ENCODE assay signal across 18 mouse cellular contexts in the genomic region with DNA sequence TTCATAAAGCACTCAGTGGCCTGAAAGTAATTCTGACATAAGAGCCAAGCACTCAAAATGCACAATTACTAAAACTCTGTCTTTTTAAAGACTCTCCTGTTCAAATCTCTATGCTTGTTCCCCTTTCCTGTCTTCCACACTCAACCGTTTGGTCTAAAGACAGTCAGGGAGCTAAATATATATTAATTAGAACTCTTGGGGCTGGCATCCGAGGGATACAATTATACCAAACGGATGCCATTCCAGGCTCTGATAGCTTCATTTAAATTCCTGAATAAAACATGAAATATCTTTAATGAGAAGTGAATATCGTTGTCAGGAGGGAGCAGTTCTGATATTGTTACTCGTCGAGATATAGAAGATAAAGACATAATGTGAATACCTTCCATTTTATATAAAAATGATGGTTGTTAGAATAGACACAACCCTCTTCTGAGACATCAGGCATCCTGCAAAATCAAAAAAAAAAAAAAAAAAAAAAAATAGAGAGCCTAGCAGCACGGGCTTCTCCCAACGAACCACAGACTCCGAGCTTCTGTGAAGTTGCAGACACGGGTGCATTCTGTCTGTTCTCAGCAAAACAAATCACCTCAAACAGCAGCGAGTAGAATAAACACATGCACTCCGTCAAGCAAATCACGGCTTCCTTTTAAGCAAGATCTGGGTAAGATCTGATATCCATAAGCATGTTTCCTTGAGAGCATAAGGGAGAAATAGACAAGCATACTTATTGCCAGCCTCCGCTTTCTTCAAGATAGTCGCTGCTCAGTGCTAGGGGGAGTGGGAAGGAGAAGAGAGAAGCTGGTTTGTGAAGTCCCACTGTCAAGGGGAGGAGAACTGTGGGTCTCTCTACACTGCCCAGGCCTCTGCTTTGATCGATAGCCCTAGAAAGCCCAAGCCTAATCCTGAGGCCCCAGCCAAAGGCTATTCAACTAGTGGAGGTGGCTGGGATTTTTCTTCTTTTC.
DNase-seq lines count a peak whose midpoint lies in the region; ATAC-seq and TF ChIP-seq lines count a peak whose summit lies in the region.
"Had no signal": no experiment of that assay in that cellular context is flagged by ENCODE, and none has a peak within 500 bp of the region (broad histone marks: within the 10 kb centered on the region; RNA-seq: fewer than 3 reads in every experiment).

No protein-coding gene starts in this region.

- peak overlapping the region; percentile 60; the same call in 1 of the 2 replicates for H3K27ac ChIP-seq in hindbrain, embryonic 14.5 days
- no peak overlapping the region for H3K27ac ChIP-seq in hindbrain, postnatal 0 days
- no peak overlapping the region for H3K27ac ChIP-seq in lung, embryonic 15.5 days
- no peak overlapping the region for H3K27ac ChIP-seq in forebrain, embryonic 14.5 days (ENCODE audit: low read depth, low read length)
- no peak overlapping the region for H3K27ac ChIP-seq in hindbrain, embryonic 16.5 days (ENCODE audit: low read depth, low read length)
- H3K27ac ChIP-seq: kidney, postnatal 0 days; limb, embryonic 15.5 days had no signal

- no peaks in the 10 kb centered on the region for H3K9me3 ChIP-seq in hindbrain, embryonic 14.5 days (ENCODE audit: control insufficient read depth, low read length)
- no peaks in the 10 kb centered on the region for H3K9me3 ChIP-seq in hindbrain, postnatal 0 days (ENCODE audit: low read length)
- no peaks in the 10 kb centered on the region for H3K9me3 ChIP-seq in lung, embryonic 15.5 days
- H3K9me3 ChIP-seq in forebrain, embryonic 14.5 days (replicated peaks; ENCODE audit: control insufficient read depth, low read length) = no peaks in the 10 kb centered on the region
- no peaks in the 10 kb centered on the region for H3K9me3 ChIP-seq in hindbrain, embryonic 16.5 days (ENCODE audit: control insufficient read depth, low read length)
- H3K9me3 ChIP-seq: limb, embryonic 15.5 days had no signal

- no peak for TF ChIP-seq CTCF in hindbrain, postnatal 0 days (IDR thresholded peaks at IDR 0.05; ENCODE audit: low read depth)

- intact Hi-C loops in heart, postnatal 36 days (cut with DNase I) = no loop called here

- no peak for ATAC-seq in hindbrain, embryonic 14.5 days (ENCODE audit: low FRiP score)
- no peak for ATAC-seq in hindbrain, postnatal 0 days
- ATAC-seq in lung, embryonic 15.5 days (ENCODE audit: borderline replicate concordance, extremely low read depth, low FRiP score, low TSS enrichment) = no peak; the same call in 1 of the 2 replicates
- no peak; the same call in 1 of the 2 replicates for ATAC-seq in forebrain, embryonic 14.5 days
- ATAC-seq in hindbrain, embryonic 16.5 days = peak; percentile 30; the same call in 1 of the 2 replicates

- WGBS in hindbrain, embryonic 14.5 days = 43% methylated on average over 16 of the region's 16 CpGs
- WGBS in hindbrain, postnatal 0 days = 52% methylated on average over 16 of the region's 16 CpGs
- WGBS in lung, embryonic 15.5 days = 40% methylated on average over 16 of the region's 16 CpGs
- WGBS in forebrain, embryonic 14.5 days = 43% methylated on average over 16 of the region's 16 CpGs
- WGBS in hindbrain, embryonic 16.5 days = 47% methylated on average over 16 of the region's 16 CpGs

- H3K4me2 ChIP-seq in hindbrain, embryonic 14.5 days (replicated peaks) = no peak overlapping the region; the same call in 1 of the 2 replicates
- H3K4me2 ChIP-seq in hindbrain, postnatal 0 days (ENCODE audit: low read depth, low read length) = no peak overlapping the region
- 0 out of 2 replicates have a peak overlapping the region, but pooled peaks have one; percentile 6 for H3K4me2 ChIP-seq in lung, embryonic 15.5 days
- H3K4me2 ChIP-seq in forebrain, embryonic 14.5 days (ENCODE audit: low read length) = no peak overlapping the region
- H3K4me2 ChIP-seq in hindbrain, embryonic 16.5 days (ENCODE audit: low read length) = peak overlapping the region; percentile 3
- H3K4me2 ChIP-seq: limb, embryonic 15.5 days had no signal

- H3K4me1 ChIP-seq in hindbrain, embryonic 14.5 days (replicated peaks; ENCODE audit: control insufficient read depth, insufficient read depth, low read length) = peaks cover 21% of the 10 kb centered on the region
- no peaks in the 10 kb centered on the region for H3K4me1 ChIP-seq in hindbrain, postnatal 0 days (ENCODE audit: insufficient read depth, low read length)
- peaks cover 16% of the 10 kb centered on the region for H3K4me1 ChIP-seq in lung, embryonic 15.5 days
- H3K4me1 ChIP-seq in forebrain, embryonic 14.5 days (ENCODE audit: control insufficient read depth, insufficient read depth, low read length) = peaks cover 5% of the 10 kb centered on the region; the same call in 1 of the 2 replicates
- no peaks in the 10 kb centered on the region; the same call in 1 of the 2 replicates for H3K4me1 ChIP-seq in hindbrain, embryonic 16.5 days (ENCODE audit: control insufficient read depth, insufficient read depth, low read depth, low read length)
- H3K4me1 ChIP-seq: limb, embryonic 15.5 days had no signal

- no peak overlapping the region for H3K4me3 ChIP-seq in hindbrain, embryonic 14.5 days (replicated peaks; ENCODE audit: low read length)
- H3K4me3 ChIP-seq in hindbrain, postnatal 0 days (ENCODE audit: low read length) = no peak overlapping the region
- no peak overlapping the region for H3K4me3 ChIP-seq in lung, embryonic 15.5 days
- H3K4me3 ChIP-seq in forebrain, embryonic 14.5 days (ENCODE audit: low read depth, low read length) = no peak overlapping the region
- no peak overlapping the region for H3K4me3 ChIP-seq in hindbrain, embryonic 16.5 days (ENCODE audit: low read length)
- H3K4me3 ChIP-seq: limb, embryonic 15.5 days had no signal

- H3K27me3 ChIP-seq in hindbrain, embryonic 14.5 days (ENCODE audit: control insufficient read depth, insufficient read depth, low read length) = no peaks in the 10 kb centered on the region
- no peaks in the 10 kb centered on the region for H3K27me3 ChIP-seq in hindbrain, postnatal 0 days (ENCODE audit: insufficient read depth, low read length)
- H3K27me3 ChIP-seq in lung, embryonic 15.5 days = no peaks in the 10 kb centered on the region
- no peaks in the 10 kb centered on the region for H3K27me3 ChIP-seq in forebrain, embryonic 14.5 days (replicated peaks; ENCODE audit: control insufficient read depth, insufficient read depth, low read length)
- no peaks in the 10 kb centered on the region for H3K27me3 ChIP-seq in hindbrain, embryonic 16.5 days (replicated peaks; ENCODE audit: control insufficient read depth, insufficient read depth, low read length)
- H3K27me3 ChIP-seq: limb, embryonic 15.5 days had no signal

- no peaks in the 10 kb centered on the region for H3K36me3 ChIP-seq in hindbrain, embryonic 14.5 days (replicated peaks; ENCODE audit: control insufficient read depth, insufficient read depth)
- no peaks in the 10 kb centered on the region for H3K36me3 ChIP-seq in hindbrain, postnatal 0 days (ENCODE audit: insufficient read depth, low read length)
- H3K36me3 ChIP-seq in lung, embryonic 15.5 days = no peaks in the 10 kb centered on the region
- H3K36me3 ChIP-seq in forebrain, embryonic 14.5 days (ENCODE audit: control insufficient read depth, insufficient read depth, low read length) = no peaks in the 10 kb centered on the region
- no peaks in the 10 kb centered on the region for H3K36me3 ChIP-seq in hindbrain, embryonic 16.5 days (ENCODE audit: control insufficient read depth, insufficient read depth, low read length)
- H3K36me3 ChIP-seq: limb, embryonic 15.5 days had no signal

- no peak overlapping the region for H3K9ac ChIP-seq in hindbrain, embryonic 14.5 days
- no peak overlapping the region for H3K9ac ChIP-seq in hindbrain, postnatal 0 days (replicated peaks; ENCODE audit: low read length)
- H3K9ac ChIP-seq in lung, embryonic 15.5 days = no peak overlapping the region
- no peak overlapping the region for H3K9ac ChIP-seq in forebrain, embryonic 14.5 days (ENCODE audit: low read length)
- H3K9ac ChIP-seq in hindbrain, embryonic 16.5 days (ENCODE audit: low read depth, low read length) = no peak overlapping the region
- H3K9ac ChIP-seq: limb, embryonic 15.5 days had no signal

- no peak for DNase-seq in hindbrain, embryonic 14.5 days (ENCODE audit: low spot score)
- DNase-seq in hindbrain, postnatal 0 days (ENCODE audit: low spot score) = no peak
- DNase-seq in lung, postnatal 4 days = no peak
- peak; percentile 48 for DNase-seq in forebrain, embryonic 14.5 days (ENCODE audit: low spot score)
- DNase-seq in heart, postnatal 36 days = no peak
- DNase-seq in urinary bladder, postnatal 4 days (ENCODE audit: low spot score in 2 of 2) = no peak
- DNase-seq: adrenal gland, postnatal 10 days; cerebellum, adult 18-20 months; cerebellum, postnatal 36 days; gastrocnemius, postnatal 25 days; heart, postnatal 10 days; kidney, adult 11 months; retina, postnatal 1 day; thymus, adult 18-20 months had no signal

Comparison
In these comparisons a context has a peak if more than half of its experiments do, and no peak if none do; other contexts are left out.
1. H3K4me2 ChIP-seq: peak in lung, embryonic 15.5 days (single experiment) and hindbrain, embryonic 16.5 days (single experiment); none in hindbrain, embryonic 14.5 days (single experiment), hindbrain, postnatal 0 days (single experiment) and forebrain, embryonic 14.5 days (single experiment).